Mouse (Mus musculus) limb, embryonic 13.5 days (tissue): ENCODE data around the gene Olfr248. TPM values are rescaled to one million over a fixed set of nuclear protein-coding genes. Genes with fewer than 3 reads are reported as not detected.

Experiments
- polyA plus RNA-seq: library from polyadenylated mRNA; unstranded; fragments of >200 nt; fragmentation: Nextera tagmentation; extraction: Ambion mirVana; gene quantifications from 2 replicates; pipeline ENCODE4 v1.2.1, GENCODE M21; 2015

Gene Olfr248
- polyA plus RNA-seq, 1 experiment from 2014 or later, result not detected

Other genes starting within 250 kb of the Olfr248 start
- gene Olfr420, start 235.4 kb upstream of the Olfr248 start, polyA plus RNA-seq, result not detected in 2 replicates
- 0.27 and 0.59 TPM in 2 replicates for gene Spta1, start 218.3 kb upstream of the Olfr248 start, polyA plus RNA-seq
- not detected in 2 replicates for gene Olfr419, start 139.0 kb upstream of the Olfr248 start, polyA plus RNA-seq
- gene Mptx1, start 60.5 kb upstream of the Olfr248 start, polyA plus RNA-seq, result not detected in 2 replicates
- not detected in 2 replicates for gene Olfr417, start 25.9 kb upstream of the Olfr248 start, polyA plus RNA-seq
- not detected in 2 replicates for gene Olfr414, start 33.0 kb downstream of the Olfr248 start, polyA plus RNA-seq
- gene Olfr220, start 51.0 kb downstream of the Olfr248 start, polyA plus RNA-seq, result not detected in 2 replicates
- 1.2 and 1.5 TPM in 2 replicates for gene Fmn2, start 110.8 kb downstream of the Olfr248 start, polyA plus RNA-seq